Mouse (Mus musculus): ENCODE measurements around the gene Fos.

DNA sequence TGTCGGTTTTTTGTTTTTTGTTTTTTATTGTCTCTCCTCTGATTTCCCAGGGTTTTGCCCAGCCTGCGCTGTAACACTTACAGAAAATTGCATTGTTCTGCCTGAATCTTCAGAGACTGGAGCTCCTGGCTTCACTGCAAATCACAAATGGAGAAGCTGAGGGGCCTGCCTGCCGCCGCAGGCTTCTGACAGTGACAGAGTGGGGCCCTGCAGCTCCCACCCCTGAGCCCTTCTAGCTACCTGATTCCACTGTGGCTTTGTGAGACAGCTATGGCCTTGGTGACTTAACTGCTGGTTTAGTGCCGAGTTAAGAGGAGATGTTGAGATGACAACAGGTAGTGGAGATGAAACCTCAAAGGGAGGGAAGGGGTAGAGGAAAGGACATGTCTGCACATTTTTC, 44.3 kb downstream of the Fos start:
- TF ChIP-seq POLR2A (IDR thresholded peaks at IDR 0.05; ENCODE audit: extremely low read depth, insufficient read depth, low read length): no peak
- no peak for TF ChIP-seq CTCF (IDR thresholded peaks at IDR 0.05; ENCODE audit: low read depth, low read length)
